Comparison of ENCODE assay signal across 9 mouse cellular contexts in genomic region chr13:112058218-112058617, GRCm38 (mm10).
DNase-seq lines count a peak whose midpoint lies in the region; ATAC-seq and TF ChIP-seq lines count a peak whose summit lies in the region.
"Had no signal": no experiment of that assay in that cellular context is flagged by ENCODE, and none has a peak within 500 bp of the region (broad histone marks: within the 10 kb centered on the region; RNA-seq: fewer than 3 reads in every experiment).

No protein-coding gene starts in this region.

- DNase-seq in hindbrain, postnatal 0 days (ENCODE audit: low spot score) = peak; percentile 38
- no peak for DNase-seq in hindbrain, embryonic 10.5 days (ENCODE audit: low spot score)
- peak; percentile 76 for DNase-seq in adrenal gland, postnatal 10 days
- DNase-seq in cerebellum, postnatal 10 days = peak; percentile 74 to 76
- peak; percentile 78 for DNase-seq in lung, postnatal 0 days (ENCODE audit: low spot score)
- no peak for DNase-seq in neural tube, embryonic 10.5 days (ENCODE audit: extremely low spot score, low spot score)
- DNase-seq in frontal cortex, postnatal 10 days (ENCODE audit: low spot score in 2 of 2) = no peak
- no peak for DNase-seq in thymus, postnatal 4 days
- DNase-seq: thymus, adult 18-20 months had no signal

- H3K9ac ChIP-seq in hindbrain, postnatal 0 days (replicated peaks; ENCODE audit: low read length) = no peak overlapping the region
- no peak overlapping the region for H3K9ac ChIP-seq in lung, postnatal 0 days (replicated peaks; ENCODE audit: low read depth)

- WGBS in hindbrain, postnatal 0 days = 67% methylated on average over 11 of the region's 11 CpGs
- 86% methylated on average over 11 of the region's 11 CpGs for WGBS in hindbrain, embryonic 10.5 days
- WGBS in lung, postnatal 0 days = 46% methylated on average over 11 of the region's 11 CpGs

- H3K4me2 ChIP-seq in hindbrain, postnatal 0 days (ENCODE audit: low read depth, low read length) = no peak overlapping the region
- H3K4me2 ChIP-seq in lung, postnatal 0 days (replicated peaks; ENCODE audit: low read depth, low read length) = peak overlapping the region; percentile 27; the same call in 1 of the 2 replicates

- ATAC-seq in hindbrain, postnatal 0 days = peak; percentile 53; the same call in 1 of the 2 replicates
- peak; percentile 75 for ATAC-seq in lung, postnatal 0 days

- TF ChIP-seq CTCF in hindbrain, postnatal 0 days (IDR thresholded peaks at IDR 0.05; ENCODE audit: low read depth) = no peak
- TF ChIP-seq CTCF in lung, postnatal 0 days (IDR thresholded peaks at IDR 0.05) = no peak

- no peak overlapping the region for H3K4me3 ChIP-seq in hindbrain, postnatal 0 days (ENCODE audit: low read length)
- no peak overlapping the region for H3K4me3 ChIP-seq in hindbrain, embryonic 10.5 days
- no peak overlapping the region for H3K4me3 ChIP-seq in lung, postnatal 0 days (ENCODE audit: low read depth, low read length)

- H3K4me1 ChIP-seq in hindbrain, postnatal 0 days (ENCODE audit: insufficient read depth, low read length) = no peaks in the 10 kb centered on the region
- no peaks in the 10 kb centered on the region for H3K4me1 ChIP-seq in hindbrain, embryonic 10.5 days (replicated peaks)
- H3K4me1 ChIP-seq in lung, postnatal 0 days (ENCODE audit: insufficient read depth, low read depth, low read length) = no peaks in the 10 kb centered on the region

- no peaks in the 10 kb centered on the region for H3K9me3 ChIP-seq in hindbrain, postnatal 0 days (ENCODE audit: low read length)
- no peaks in the 10 kb centered on the region for H3K9me3 ChIP-seq in hindbrain, embryonic 10.5 days
- no peaks in the 10 kb centered on the region for H3K9me3 ChIP-seq in lung, postnatal 0 days (ENCODE audit: low read length)

- H3K27me3 ChIP-seq in hindbrain, postnatal 0 days (ENCODE audit: insufficient read depth, low read length) = no peaks in the 10 kb centered on the region
- H3K27me3 ChIP-seq in hindbrain, embryonic 10.5 days (ENCODE audit: insufficient read depth, poor library complexity, severe bottlenecking) = no peaks in the 10 kb centered on the region
- no peaks in the 10 kb centered on the region for H3K27me3 ChIP-seq in lung, postnatal 0 days (replicated peaks; ENCODE audit: insufficient read depth, low read length)

- H3K36me3 ChIP-seq in hindbrain, postnatal 0 days (ENCODE audit: insufficient read depth, low read length) = no peaks in the 10 kb centered on the region
- no peaks in the 10 kb centered on the region for H3K36me3 ChIP-seq in hindbrain, embryonic 10.5 days
- H3K36me3 ChIP-seq in lung, postnatal 0 days (ENCODE audit: insufficient read depth, low read length) = no peaks in the 10 kb centered on the region

- TF ChIP-seq EP300 in lung, postnatal 0 days (IDR thresholded peaks at IDR 0.05) = 0 out of 2 replicates have a peak, but pooled peaks have one; percentile 34

- no peak overlapping the region for H3K27ac ChIP-seq in hindbrain, postnatal 0 days
- no peak overlapping the region for H3K27ac ChIP-seq in hindbrain, embryonic 10.5 days
- no peak overlapping the region for H3K27ac ChIP-seq in lung, postnatal 0 days (ENCODE audit: low read length)

Comparison
In these comparisons a context has a peak if more than half of its experiments do, and no peak if none do; other contexts are left out.
1. DNase-seq: peak in hindbrain, postnatal 0 days (single experiment), adrenal gland, postnatal 10 days (single experiment), cerebellum, postnatal 10 days (2 of 2) and lung, postnatal 0 days (single experiment); none in hindbrain, embryonic 10.5 days (single experiment), neural tube, embryonic 10.5 days (single experiment), frontal cortex, postnatal 10 days (0 of 2) and thymus, postnatal 4 days (single experiment).